Mouse (Mus musculus): ENCODE measurements at regions not wholly inside any gene's neighbourhood (a gene's known extent, or its start where the extent isn't known, plus 50 kb on each side); places are given as distances from the start of the nearest gene placed in this dataset.

DNA sequence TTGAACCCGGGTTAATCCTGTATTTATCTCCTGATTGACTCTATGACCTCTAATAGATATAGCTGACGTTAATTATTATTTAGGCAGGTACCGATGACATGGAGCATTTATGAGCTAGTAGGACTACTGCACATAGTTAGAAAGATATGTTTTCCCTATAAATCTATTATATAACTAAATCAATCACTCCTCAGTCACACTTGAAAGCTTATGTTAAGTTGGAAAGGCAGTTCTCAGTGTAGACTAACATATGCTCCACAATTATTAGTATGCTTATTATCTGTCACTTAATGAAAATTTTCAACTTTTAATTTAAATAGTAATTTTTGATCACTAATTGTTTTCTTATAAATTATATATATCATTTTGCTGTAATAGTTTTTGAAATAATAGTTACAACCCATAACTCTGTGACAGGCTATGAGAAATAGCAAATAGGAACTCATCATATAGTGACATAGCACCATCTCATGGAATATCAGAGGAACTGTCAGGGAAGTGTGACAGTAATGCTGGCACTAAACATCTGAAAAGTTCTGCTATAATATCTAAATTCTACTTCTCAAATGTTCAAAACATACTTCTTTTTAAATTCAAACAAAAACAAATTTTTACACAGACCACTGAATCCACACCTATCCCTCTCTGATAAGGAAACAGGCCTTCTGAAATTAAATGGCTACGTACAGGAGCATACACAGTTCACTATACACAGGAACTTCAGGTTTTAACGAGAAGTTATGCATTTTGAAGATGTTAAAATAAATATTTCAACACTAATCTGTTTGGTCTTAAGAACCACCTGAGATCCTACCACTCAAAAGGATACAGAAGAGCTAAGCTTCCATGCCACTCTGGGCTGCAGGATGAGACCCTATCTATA, 75.3 kb upstream of the Map2 start:
- DNase-seq = no peak

DNA sequence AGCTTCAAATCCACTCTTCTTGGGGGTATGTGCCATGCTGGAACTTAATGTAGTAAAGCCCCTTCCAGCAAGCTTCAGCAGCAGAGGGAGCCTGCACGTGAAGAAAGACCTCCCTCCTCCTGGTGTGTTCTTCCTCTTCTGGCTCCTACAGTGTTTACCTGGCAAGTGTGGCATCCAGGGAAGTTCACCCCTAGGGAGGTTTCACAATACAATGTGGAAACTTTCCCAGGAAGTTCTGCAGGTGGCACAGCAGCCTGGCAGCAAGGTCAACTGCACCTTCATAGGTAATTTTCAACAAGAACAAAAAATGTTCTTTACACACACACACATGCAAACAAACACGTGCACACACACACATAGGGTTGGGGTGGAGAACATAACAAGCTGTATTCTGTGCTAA, 73.7 kb upstream of the Map2 start:
- no peak for DNase-seq

DNA sequence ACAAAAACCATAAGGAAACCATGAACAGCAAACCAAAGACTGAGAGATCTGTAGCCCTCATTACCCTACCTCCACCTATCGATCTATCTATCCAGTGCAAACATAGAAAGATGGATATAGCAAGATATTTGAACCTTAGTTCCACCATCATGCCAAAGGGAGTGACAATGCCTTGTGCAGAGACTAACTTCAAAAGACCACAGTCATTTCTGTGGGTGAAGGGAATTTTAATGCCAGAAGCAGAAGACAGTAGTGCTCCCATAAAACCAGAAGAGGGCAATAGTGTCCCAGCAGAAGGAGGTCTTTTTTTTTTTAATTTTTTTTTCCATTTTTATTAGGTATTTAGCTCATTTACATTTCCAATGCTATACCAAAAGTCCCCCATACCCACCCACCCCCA, 70.6 kb upstream of the Map2 start:
- DNase-seq = no peak

DNA sequence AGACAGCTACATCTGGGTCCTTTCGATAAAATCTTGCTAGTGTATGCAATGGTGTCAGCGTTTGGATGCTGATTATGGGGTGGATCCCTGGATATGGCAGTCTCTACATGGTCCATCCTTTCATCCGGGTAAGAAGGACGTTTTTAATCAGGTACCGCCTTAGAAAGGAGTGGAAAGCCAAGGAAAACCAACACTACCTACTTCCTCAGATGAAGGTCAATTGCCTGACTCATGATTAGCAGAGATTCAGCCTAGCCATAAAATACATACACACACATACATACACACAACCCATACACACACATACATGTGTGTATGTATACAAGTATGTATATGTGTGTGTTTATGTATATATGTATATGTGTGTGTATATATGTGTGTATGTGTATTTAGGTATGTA, 69.9 kb upstream of the Map2 start:
- no peak for DNase-seq

DNA sequence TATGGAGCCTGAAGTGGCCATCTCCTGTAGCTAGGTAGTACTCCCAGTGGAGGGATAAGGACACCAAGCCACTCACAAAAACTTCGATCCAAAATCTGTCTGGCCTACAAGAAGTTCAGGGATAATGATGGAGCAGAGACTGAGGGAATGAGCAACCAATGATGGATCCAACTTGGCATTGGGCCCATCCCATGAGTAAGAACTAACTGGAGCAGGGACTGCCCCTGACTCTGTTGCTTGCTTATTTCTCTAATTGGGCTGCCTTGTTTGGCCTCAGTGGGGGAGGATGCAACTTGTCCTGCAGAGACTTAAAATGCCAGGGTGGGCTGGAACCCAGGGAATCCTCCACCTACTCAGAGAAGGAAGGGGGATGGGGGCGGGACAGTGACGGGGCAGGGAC, 67.0 kb upstream of the Map2 start:
- DNase-seq = no peak

DNA sequence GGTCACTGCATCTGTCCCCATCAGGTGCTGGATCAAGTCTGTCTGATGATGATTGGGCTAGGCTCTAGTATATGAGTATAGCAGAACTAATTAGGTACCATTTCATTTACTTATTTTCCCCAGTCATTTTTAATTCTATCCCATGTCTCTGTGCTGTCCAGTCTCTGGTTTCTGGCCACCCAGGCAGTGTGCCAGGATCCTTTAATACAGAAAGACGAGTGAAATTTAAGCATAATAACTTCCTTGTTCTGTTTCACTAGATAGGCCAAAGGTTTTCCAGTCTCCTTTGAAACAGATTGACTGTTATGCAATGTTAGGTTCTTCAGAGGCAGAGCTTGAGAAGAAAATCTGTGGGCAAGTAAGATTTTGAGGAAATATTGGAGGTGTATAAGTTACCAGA, 61.2 kb upstream of the Map2 start:
- no peak for DNase-seq

DNA sequence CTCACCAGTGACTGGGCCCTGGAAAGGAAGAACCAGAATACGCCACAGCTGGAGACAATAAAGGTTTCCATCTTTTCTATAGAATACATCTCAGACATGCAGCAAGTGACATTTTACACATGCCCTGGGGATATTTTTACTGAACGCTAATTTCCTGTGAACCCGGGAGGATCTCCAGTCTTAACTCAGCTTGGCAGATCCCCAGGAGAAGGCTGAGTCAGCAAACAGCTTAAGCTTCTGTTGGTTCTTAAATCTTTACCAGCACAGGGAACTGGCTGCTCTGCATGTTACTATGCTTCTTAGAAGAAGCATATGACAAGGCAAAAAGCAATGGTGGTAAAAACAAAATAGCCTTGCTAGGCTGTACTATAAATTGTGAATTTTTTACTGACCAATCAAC, 59.7 kb upstream of the Map2 start:
- peak; percentile 28 for DNase-seq
